Mouse (Mus musculus) intestine, embryonic 15.5 days (tissue): Measurements from ENCODE around the gene Ptprg. TPM values are rescaled to one million over a fixed set of nuclear protein-coding genes. Genes with fewer than 3 reads are reported as not detected.

Experiments used
- ATAC-seq: fragments of 200-750 bp; cut with Nextera tagmentation; 2 replicates; pipeline ENCODE4 v1.8.0; 2017; ENCODE audit warnings: moderate TSS enrichment, moderate library complexity
- H3K27ac ChIP-seq: fragments of 300-500 bp; sonication (generic); 2 replicates; pipeline ENCODE4 v1.5.1; 2015; ENCODE audit warnings: mild to moderate bottlenecking, inconsistent platforms
- H3K27me3 ChIP-seq: fragments of 300-500 bp; sonication (generic); replicated peaks from 2 replicates; pipeline ENCODE4 v1.6.1; 2015; ENCODE audit warnings: inconsistent platforms
- H3K36me3 ChIP-seq: fragments of 300-500 bp; sonication (generic); 2 replicates; pipeline ENCODE4 v1.6.1; 2015; ENCODE audit warnings: inconsistent platforms
- H3K4me1 ChIP-seq: fragments of 300-500 bp; sonication (generic); replicated peaks from 2 replicates; pipeline ENCODE4 v1.6.1; 2015; ENCODE audit warnings: inconsistent platforms
- H3K4me2 ChIP-seq: fragments of 300-500 bp; sonication (generic); replicated peaks from 2 replicates; pipeline ENCODE4 v1.6.1; 2015; ENCODE audit warnings: mild to moderate bottlenecking, inconsistent platforms
- H3K4me3 ChIP-seq: fragments of 300-500 bp; sonication (generic); replicated peaks from 2 replicates; pipeline ENCODE4 v1.5.1; 2015; ENCODE audit warnings: inconsistent platforms
- H3K9ac ChIP-seq: fragments of 300-500 bp; sonication (generic); 2 replicates; pipeline ENCODE4 v1.6.1; 2015; ENCODE audit warnings: inconsistent platforms
- H3K9me3 ChIP-seq: fragments of 300-500 bp; sonication (generic); 2 replicates; pipeline ENCODE4 v1.6.1; 2016; ENCODE audit warnings: inconsistent platforms
- WGBS: fragments of 180-500 bp; shearing (Covaris S2); methylation state at CpG from one replicate; pipeline ENCODE4 v1.1.7; 2015; 5-methylcytosine and 5-hydroxymethylcytosine counted together
- polyA plus RNA-seq: library from polyadenylated mRNA; unstranded; fragments of >200 nt; fragmentation: Nextera tagmentation; extraction: Ambion mirVana; gene quantifications from 2 replicates; pipeline ENCODE4 v1.2.1, GENCODE M21; 2015

Gene Ptprg
- polyA plus RNA-seq, 1 experiment from 2014 or later = 18.7 TPM

GRCm38 (mm10) chr14:11608366-11608765 lies 55.0 kb downstream of the Ptprg start:
- no peak overlapping the region for H3K27ac ChIP-seq
- H3K27me3 ChIP-seq = no peaks in the 10 kb centered on the region
- H3K4me1 ChIP-seq = no peaks in the 10 kb centered on the region
- ATAC-seq = no peak
- H3K4me3 ChIP-seq = no peak overlapping the region
- 44% methylated on average over 8 of the region's 8 CpGs for WGBS
- no peaks in the 10 kb centered on the region for H3K9me3 ChIP-seq
- H3K9ac ChIP-seq = no peak overlapping the region
- no peak overlapping the region for H3K4me2 ChIP-seq
- H3K36me3 ChIP-seq = no peaks in the 10 kb centered on the region

DNA sequence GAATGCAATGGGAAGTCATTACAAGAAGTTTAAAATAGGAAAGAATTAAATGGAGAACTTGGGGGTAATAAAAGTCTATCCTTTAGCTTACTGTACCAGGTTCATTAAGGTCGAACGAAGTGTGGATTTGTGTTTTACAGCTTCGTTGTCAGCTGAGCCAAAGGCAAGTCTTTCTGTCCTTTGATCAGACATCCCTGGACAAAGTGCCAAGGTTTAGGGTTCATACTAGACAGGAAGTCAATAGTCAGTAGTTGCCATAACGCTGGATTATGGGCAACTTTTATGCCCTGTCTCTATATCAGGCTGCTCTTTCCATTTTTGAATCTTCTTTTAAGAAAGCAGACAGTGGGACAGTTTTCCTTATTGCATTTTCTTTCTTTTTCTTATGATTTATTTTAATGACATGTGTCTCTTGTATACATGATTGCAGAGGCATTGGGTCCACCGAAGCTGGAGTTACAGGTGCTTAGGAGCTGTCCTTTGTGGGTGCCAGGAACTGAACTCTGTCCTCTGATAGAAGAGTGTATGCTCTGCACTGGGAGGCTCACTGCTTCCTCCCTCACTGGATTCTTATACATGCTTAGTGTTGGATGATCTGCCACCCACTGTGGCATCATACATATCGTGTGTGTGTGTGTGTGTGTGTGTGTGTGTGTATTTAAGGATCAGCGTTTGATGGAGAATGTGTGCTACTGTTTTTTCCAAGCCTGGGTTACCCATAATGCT lies 56.7 kb downstream of the Ptprg start:
- 81% methylated on average over 7 of the region's 7 CpGs for WGBS
- Histone ChIP-seq H3K4me2 (no peak overlapping the region), H3K9me3 (no peaks in the 10 kb centered on the region), H3K4me3 (no peak overlapping the region), H3K27me3 (no peaks in the 10 kb centered on the region), H3K4me1 (no peaks in the 10 kb centered on the region), H3K27ac (no peak overlapping the region), H3K36me3 (no peaks in the 10 kb centered on the region), H3K9ac (no peak overlapping the region)
- ATAC-seq = peak; percentile 57; the same call in 1 of the 2 replicates

DNA sequence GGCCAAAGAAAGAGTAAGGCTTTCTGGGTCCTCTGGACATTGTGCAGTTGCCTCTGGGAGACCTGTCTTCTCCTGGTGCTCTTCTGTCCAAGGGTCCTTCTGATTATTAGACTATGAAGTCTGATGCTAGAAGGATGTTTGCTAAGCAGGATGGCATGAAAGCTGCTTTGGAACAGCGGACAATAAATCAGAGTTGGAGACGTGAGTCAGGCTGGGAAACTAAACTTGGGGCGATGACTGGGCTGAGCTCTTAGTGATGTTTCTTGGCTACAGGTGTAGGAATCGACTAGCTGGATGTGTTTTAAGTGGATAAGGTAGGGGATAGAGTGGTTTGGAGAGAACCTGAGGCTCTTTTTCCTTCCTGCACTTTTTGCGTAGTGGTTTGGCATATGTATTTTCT lies 59.1 kb downstream of the Ptprg start:
- WGBS = 84% methylated on average over 5 of the region's 5 CpGs
- Histone ChIP-seq H3K27ac (no peak overlapping the region), H3K9ac (no peak overlapping the region), H3K4me3 (no peak overlapping the region), H3K9me3 (no peaks in the 10 kb centered on the region), H3K36me3 (no peaks in the 10 kb centered on the region), H3K4me1 (no peaks in the 10 kb centered on the region; the same call in 1 of the 2 replicates), H3K4me2 (no peak overlapping the region), H3K27me3 (no peaks in the 10 kb centered on the region)
- no peak for ATAC-seq

GRCm38 (mm10) chr14:11613146-11613545 lies 59.8 kb downstream of the Ptprg start:
- H3K36me3 ChIP-seq = no peaks in the 10 kb centered on the region
- H3K9me3 ChIP-seq = no peaks in the 10 kb centered on the region
- no peaks in the 10 kb centered on the region for H3K27me3 ChIP-seq
- WGBS = 74% methylated on average over 3 of the region's 3 CpGs
- no peak overlapping the region for H3K4me2 ChIP-seq
- H3K9ac ChIP-seq = no peak overlapping the region
- H3K4me1 ChIP-seq = no peaks in the 10 kb centered on the region; the same call in 1 of the 2 replicates
- ATAC-seq = no peak
- no peak overlapping the region for H3K4me3 ChIP-seq
- no peak overlapping the region for H3K27ac ChIP-seq

- no peak for ATAC-seq
- no peak overlapping the region for H3K9ac ChIP-seq
- H3K27me3 ChIP-seq = no peaks in the 10 kb centered on the region
- no peak overlapping the region for H3K27ac ChIP-seq
- H3K4me2 ChIP-seq = no peak overlapping the region
- no peaks in the 10 kb centered on the region for H3K36me3 ChIP-seq
- H3K4me3 ChIP-seq = no peak overlapping the region
- H3K9me3 ChIP-seq = no peaks in the 10 kb centered on the region
- WGBS = 85% methylated on average over 3 of the region's 3 CpGs
- H3K4me1 ChIP-seq = no peaks in the 10 kb centered on the region; the same call in 1 of the 2 replicates
These were observed 62.4 kb downstream of the Ptprg start for GRCm38 (mm10) chr14:11615697-11616096.

DNA sequence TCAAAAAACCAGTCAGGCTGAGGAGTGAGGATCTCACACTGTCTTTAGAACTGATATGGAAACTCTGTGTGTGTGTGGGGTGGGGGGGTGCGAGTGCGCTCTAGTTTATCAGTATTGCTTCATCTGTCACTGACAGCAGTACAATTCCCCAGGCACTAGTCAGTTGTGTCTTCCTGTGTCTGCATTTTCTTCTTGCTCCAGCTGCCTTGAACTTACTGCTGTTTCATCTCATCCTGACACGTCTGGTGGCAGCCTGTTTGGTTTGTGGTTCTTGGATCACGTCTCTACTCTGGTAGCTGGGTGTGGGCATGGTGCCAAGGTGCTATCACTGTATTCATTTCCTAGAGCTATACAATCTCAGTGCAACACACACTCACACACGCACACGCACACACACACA lies 64.0 kb downstream of the Ptprg start:
- Histone ChIP-seq H3K36me3 (no peaks in the 10 kb centered on the region), H3K27ac (no peak overlapping the region), H3K4me1 (no peaks in the 10 kb centered on the region; the same call in none of the 2 replicates), H3K9ac (no peak overlapping the region), H3K4me2 (no peak overlapping the region), H3K4me3 (no peak overlapping the region), H3K27me3 (no peaks in the 10 kb centered on the region), H3K9me3 (no peaks in the 10 kb centered on the region)
- WGBS = 42% methylated on average over 6 of the region's 6 CpGs
- peak; percentile 60 for ATAC-seq

- H3K9ac ChIP-seq = no peak overlapping the region
- no peak overlapping the region for H3K4me2 ChIP-seq
- H3K36me3 ChIP-seq = no peaks in the 10 kb centered on the region
- no peaks in the 10 kb centered on the region; the same call in none of the 2 replicates for H3K4me1 ChIP-seq
- no peaks in the 10 kb centered on the region for H3K27me3 ChIP-seq
- no peak overlapping the region for H3K27ac ChIP-seq
- 76% methylated on average over 6 of the region's 6 CpGs for WGBS
- no peak for ATAC-seq
- no peak overlapping the region for H3K4me3 ChIP-seq
- no peaks in the 10 kb centered on the region for H3K9me3 ChIP-seq
These were observed 64.9 kb downstream of the Ptprg start for GRCm38 (mm10) chr14:11618140-11618705.

GRCm38 (mm10) chr14:11619606-11620005 lies 66.3 kb downstream of the Ptprg start:
- 0 out of 2 replicates have a peak, but pooled peaks have one; percentile 37 for ATAC-seq
- Histone ChIP-seq H3K4me2 (no peak overlapping the region), H3K4me3 (no peak overlapping the region), H3K27me3 (no peaks in the 10 kb centered on the region), H3K36me3 (no peaks in the 10 kb centered on the region), H3K9ac (no peak overlapping the region), H3K4me1 (no peaks in the 10 kb centered on the region; the same call in none of the 2 replicates), H3K9me3 (no peaks in the 10 kb centered on the region), H3K27ac (no peak overlapping the region)
- WGBS = 86% methylated on average over 7 of the region's 7 CpGs

GRCm38 (mm10) chr14:11620314-11620713 lies 67.0 kb downstream of the Ptprg start:
- ATAC-seq = no peak
- Histone ChIP-seq H3K9me3 (no peaks in the 10 kb centered on the region), H3K27me3 (no peaks in the 10 kb centered on the region), H3K4me3 (no peak overlapping the region), H3K27ac (no peak overlapping the region), H3K9ac (no peak overlapping the region), H3K4me1 (no peaks in the 10 kb centered on the region; the same call in none of the 2 replicates), H3K4me2 (no peak overlapping the region), H3K36me3 (no peaks in the 10 kb centered on the region)
- 84% methylated on average over 6 of the region's 6 CpGs for WGBS

DNA sequence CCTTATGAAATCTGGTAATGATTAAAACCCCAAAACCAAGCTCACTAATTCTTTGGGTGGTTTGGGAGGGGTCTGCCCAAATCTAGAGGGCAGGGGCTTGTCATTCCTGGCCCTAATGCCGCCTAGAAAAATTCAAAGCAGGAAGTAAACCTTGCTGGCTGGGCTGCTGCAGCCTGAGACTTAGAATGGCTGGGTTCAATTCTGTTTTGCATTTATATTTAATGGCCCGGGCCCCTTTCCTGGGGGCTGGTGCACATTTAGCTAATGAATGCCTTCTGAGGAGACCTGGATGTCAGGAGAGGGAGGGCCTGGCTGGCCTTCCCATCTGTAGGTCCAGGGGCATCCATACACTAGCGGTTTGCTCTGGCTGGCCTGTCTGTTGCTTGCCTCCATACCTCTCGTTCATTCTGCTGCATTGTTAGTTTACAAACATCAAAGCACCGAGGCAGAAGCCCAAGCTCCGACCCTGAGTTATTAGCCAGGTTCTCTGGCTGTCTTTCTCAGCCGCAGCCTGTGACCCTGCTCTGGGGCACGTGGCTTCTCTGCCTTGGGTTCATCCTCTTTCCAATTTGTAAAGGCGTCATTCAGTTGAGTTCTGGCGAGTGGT lies 67.7 kb downstream of the Ptprg start:
- 36% methylated on average over 10 of the region's 10 CpGs for WGBS
- ATAC-seq = no peak
- H3K9ac ChIP-seq = no peak overlapping the region

GRCm38 (mm10) chr14:11623576-11623975 lies 70.2 kb downstream of the Ptprg start:
- no peak for ATAC-seq
- H3K9me3 ChIP-seq = no peaks in the 10 kb centered on the region
- no peak overlapping the region for H3K9ac ChIP-seq
- H3K36me3 ChIP-seq = no peaks in the 10 kb centered on the region
- no peak overlapping the region for H3K4me2 ChIP-seq
- no peaks in the 10 kb centered on the region for H3K27me3 ChIP-seq
- no peaks in the 10 kb centered on the region; the same call in 1 of the 2 replicates for H3K4me1 ChIP-seq
- H3K4me3 ChIP-seq = no peak overlapping the region
- 84% methylated on average over 4 of the region's 4 CpGs for WGBS
- H3K27ac ChIP-seq = no peak overlapping the region

More for the DNA sequence above, 67.7 kb downstream of the Ptprg start:
- H3K36me3 ChIP-seq = no peaks in the 10 kb centered on the region
- H3K4me2 ChIP-seq = no peak overlapping the region
- H3K27ac ChIP-seq = no peak overlapping the region
- no peaks in the 10 kb centered on the region for H3K27me3 ChIP-seq
- H3K4me1 ChIP-seq = no peaks in the 10 kb centered on the region; the same call in none of the 2 replicates
- no peak overlapping the region for H3K4me3 ChIP-seq
- no peaks in the 10 kb centered on the region for H3K9me3 ChIP-seq

GRCm38 (mm10) chr14:11630736-11631135 lies 77.4 kb downstream of the Ptprg start:
- Histone ChIP-seq H3K4me2 (no peak overlapping the region), H3K36me3 (no peaks in the 10 kb centered on the region), H3K9me3 (no peaks in the 10 kb centered on the region), H3K27me3 (no peaks in the 10 kb centered on the region), H3K27ac (no peak overlapping the region), H3K4me1 (no peaks in the 10 kb centered on the region), H3K4me3 (no peak overlapping the region), H3K9ac (no peak overlapping the region)
- ATAC-seq = no peak
- 54% methylated on average over 2 of the region's 2 CpGs for WGBS
